Mouse (Mus musculus): ENCODE data around the gene Gk.
A peak's percentile ranks its signal among the peaks of the same experiment; 100 is the strongest.

Gene Gk

DNA sequence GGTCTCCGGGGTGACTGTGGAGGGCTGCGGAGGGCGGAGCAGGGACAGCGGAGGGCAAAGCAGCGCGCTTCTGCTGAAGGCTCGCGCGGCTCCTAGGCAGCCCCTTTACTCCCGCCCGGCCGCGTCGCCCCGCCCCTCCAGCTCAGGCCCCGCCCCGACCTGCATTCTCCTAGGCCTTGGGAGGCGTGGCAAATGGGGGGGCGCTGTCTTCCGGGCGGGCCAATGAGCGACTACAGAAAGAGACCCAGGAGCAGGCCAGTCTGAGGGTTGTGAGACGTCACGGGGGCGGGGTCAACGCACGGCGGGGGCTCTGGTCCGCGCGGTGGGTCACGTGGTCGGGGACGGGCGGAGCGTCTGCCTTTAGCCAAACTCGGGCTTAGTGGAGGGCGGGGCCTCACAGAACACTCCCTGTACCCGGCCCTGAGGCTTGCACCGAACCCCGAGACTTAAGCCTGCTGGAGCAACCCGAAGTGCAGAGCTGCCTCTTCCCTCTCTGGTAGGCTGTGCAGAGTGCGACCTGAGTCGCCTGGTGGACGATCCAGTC is at the start of gene Gk:
Gk (minus strand) TSS at position 276 of the 544 bp plus-strand sequence.
- peak; percentile 98 to 99 for DNase-seq

DNA sequence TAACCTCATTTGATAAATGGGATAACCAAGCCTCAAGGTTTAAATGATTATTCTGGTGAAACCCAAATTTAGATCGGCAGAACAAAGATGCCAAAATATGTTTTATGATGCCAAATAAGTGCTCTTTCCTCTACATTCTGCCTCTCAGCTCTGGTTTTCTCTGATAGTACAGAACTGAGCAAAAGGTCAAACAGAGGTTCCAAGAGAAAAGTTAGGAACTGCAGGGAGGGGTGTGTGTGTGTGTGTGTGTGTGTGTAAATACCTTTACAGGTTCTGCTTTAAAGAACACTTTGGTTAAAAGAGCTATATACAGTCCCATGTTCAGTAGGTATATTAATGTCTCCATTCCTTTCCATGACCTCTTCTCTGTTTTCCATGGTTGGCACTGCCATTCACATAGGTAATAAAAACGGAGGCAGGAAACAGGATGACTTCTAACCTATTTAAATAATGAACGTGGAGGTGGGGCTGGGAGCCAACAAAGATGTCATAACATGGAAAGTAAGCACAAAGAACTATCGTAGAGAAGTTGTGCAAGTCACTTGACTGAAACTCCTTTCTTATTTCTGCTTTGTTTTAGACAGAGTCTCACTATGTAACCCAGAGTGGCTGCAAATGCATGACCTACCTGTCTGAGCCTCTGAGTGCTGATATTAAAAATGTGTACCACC is 28.2 kb upstream of the Gk start:
- DNase-seq: no peak

DNA sequence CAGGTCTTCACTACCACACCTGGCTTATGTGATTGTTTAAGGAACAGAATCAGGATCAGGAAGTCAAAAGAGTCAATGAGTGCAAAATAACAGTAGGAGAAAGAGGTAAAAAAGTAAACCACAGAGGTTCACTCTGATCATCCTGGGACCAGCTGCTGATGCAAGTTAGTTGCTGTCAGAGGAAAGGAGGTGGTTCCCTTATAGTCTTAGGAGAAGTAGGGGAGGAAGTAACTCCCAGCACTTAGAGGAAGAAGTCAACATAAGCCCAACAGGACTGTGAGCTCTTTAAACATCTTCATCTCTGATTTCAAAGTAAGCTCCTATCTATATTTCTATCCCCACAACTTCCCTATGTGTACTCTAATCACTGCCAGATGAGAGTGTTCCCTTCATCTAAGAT is 26.4 kb upstream of the Gk start:
- DNase-seq: no peak

- DNase-seq: no peak
Observed at GRCm38 (mm10) chrX:85797449-85797848, 20.8 kb upstream of the Gk start.

DNA sequence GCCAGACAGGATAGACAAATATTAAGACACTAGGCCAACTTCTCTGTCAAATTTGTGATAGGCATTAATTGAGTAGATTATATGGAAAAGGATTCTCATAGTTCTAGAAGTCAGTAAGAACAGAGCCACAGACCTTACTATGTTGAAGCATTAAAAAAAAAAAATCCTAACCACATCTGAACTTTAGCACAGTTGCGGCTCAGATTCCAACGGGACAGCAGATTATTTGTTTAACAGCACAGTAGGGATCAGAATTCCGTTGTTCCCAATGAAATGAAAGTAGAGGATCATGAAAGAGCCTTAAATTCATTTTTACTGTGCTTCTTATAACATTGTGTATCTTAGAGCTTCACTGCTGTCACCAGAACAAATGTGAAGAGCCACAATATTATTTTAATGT is 1.7 kb upstream of the Gk start:
- no peak for DNase-seq

- peak; percentile 60 to 62 for DNase-seq
Observed at GRCm38 (mm10) chrX:85777141-85777540, 522 bp upstream of the Gk start.

DNA sequence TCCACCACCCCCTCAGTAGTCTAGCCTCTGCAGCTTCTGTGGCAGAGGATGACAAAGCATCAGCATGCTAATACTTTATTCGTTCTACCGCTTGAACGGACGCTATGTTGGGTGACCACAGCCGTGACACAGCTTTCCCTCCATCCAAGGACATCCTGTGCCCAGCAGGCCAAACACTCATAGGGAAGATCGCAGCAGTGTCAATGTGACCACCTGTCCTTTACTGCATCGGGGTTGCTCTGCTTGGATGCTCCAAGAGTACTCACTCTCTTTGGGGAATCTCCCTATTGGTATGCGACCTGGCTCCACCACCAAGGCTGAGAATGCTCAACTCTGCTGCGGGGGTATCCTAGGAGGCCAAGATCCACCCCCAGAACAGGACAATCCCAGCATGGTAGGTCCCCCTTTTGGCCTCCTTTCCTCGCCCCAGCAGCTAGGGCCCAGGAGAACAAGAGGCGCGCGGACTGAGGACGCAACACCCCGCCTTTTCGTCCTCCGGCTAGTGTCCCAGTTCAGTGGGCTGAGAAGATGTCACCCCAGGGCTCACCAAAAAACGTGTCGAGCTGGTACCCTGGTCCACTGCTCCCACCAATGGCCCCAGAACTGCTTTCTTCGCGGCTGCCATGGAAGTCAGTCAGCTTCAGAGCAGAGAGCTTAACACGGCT is 608 bp downstream of the Gk start:
- DNase-seq: no peak

DNA sequence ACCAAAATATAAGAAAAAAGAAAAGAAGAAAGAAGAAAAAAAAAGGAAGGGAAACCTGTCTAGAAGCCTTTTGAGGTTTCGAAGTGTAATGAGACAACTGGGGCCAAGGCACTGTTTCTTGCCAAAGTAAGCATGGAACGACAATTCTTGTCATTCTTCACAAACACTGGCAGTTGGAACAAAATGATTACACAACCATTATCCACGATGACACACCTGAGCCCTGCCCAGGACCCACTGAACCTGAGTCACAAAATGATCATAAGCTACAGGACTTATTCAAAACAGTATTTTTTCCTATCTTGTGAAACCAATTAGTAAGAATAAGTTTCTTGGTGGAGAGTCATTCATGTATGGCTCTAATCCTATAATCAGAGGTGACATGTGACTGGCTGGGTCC is 5.3 kb downstream of the Gk start:
- no peak for DNase-seq

DNA sequence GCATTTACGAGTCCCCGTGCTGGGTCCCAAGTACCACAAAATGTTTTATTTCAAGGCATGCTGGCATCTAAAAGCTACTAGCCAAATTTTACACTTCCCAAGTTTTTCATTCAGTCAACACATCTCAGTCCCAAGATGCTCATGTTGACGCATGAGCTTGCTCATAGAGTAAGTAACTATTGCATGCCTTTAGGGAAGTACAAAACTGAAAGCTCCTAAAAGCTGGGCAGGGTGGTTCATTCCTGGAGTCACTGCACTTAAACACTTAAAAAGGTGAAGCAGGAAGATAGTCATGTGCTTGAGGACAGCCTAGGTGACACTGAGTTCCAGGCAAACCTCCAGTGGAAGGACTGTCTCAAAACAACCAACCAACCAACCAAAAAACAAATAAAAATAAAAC is 5.9 kb downstream of the Gk start:
- DNase-seq: no peak

DNA sequence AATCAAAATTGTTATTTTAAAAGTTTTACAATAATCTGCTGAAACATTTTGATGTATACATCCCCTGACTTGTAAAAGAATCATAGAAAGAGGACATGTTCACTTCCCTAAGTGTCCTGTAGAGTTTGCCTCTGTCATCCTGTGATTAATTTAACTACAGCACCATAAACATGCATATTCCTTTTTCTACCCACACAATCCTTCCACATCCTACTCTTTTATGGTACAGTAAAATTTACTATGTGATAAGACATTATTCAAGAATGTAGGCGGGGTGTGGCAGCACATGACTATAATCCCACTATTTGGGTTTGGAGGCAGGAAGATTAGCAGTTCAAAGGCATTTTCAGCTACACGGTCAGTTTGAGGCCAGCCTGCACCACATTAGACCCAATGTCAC is 8.0 kb downstream of the Gk start:
- no peak for DNase-seq

DNA sequence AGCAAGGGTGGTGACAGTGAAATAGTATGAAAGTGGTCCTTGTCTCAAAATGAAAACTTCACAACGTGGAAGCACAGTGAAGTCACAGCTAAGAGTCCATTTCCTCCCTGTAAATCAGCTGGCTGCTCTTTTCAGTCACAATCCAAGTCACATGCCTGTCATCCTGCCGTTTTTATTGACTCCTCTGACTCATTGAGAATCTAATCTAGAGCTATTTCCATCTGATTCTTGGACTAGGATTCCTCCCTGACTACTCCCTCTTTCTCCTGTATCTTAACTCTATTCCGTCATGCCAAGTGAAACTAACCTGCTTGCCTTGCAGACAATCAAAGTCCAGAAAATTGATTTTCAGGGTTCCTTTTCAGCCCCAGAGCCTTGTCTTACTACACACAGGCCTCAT is 20.6 kb downstream of the Gk start:
- no peak for DNase-seq

GRCm38 (mm10) chrX:85743837-85744236 is 32.8 kb downstream of the Gk start:
- DNase-seq: no peak

- no peak for DNase-seq
Observed at GRCm38 (mm10) chrX:85733228-85733627, 43.4 kb downstream of the Gk start.

DNA sequence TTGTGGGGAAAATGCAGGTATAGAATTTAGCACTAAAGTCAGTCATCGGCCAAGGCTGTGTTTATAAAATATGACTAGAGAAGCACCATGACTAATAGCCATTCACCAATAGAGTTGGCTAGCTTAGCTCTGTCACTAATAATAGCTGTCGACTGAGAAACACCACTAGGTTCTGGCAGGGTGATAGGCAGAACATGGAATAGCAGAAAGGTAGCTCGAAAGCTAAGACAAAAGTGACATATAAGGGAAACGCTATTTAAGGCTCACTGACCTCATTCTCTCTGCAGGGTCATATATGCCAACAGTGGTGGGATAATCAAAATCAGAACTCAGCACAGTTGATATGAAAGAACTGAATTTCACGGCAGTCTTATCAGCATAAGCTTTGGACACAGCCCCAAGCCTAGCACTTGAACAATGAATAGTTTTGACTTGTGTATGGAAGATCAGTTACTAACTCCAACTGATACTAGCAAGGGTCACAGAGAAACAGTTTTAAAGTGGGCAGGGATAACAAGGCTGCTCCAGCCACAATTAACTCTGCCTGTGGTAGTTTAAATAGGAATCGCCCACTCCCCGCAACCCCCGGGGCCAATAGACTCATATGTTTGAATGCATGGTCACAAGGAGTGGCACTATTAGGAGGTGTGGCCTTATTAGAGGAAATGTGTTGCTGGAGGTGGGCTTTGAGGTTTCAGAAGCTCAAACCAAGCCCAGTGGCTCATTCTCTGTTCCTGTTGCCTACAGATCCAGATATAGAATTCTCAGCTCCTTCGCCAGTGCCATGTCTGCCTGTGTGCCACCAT is 45.3 kb downstream of the Gk start:
- DNase-seq: no peak

DNA sequence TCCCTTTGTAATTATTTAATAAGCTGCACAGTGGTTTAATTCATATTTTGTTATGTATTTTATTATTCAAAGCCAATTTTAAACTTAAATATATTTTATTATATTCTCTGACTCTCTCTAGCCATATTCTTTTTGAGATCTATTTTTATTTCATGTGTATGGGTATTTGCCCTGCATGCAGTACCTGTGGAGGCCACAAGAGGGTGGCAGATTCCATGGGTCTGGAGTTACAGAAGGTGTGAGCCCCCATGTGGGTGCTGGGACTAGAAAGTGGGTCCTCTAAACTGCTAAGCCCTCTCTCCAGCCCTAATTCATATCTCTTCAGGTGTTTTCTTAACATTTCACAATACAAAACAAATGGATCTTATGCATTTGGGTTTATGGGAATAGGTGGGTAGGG is 55.4 kb downstream of the Gk start:
- peak; percentile 5 to 38 for DNase-seq

DNA sequence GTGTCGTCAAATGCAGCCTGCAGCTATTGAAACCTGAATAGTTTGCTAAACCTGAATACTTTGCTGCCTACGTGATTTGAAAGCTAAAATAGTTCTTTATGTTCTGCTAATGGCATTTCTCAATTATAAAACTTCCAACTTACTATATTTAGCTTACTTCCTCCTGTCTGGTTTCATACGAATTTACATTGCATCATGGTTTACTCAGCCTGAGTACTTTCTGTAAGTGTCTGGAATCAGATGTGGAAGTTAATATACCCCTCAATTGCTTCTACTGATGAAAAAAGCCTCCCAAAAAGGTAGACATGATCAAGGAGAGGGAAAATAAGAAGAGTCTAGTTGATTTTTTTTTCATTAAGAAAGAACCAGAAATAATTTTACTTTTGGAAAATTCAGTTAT is 66.2 kb downstream of the Gk start:
- no peak for DNase-seq

- no peak for DNase-seq
Observed at GRCm38 (mm10) chrX:85705715-85706114, 70.9 kb downstream of the Gk start.

GRCm38 (mm10) chrX:85683723-85684122 is 92.9 kb downstream of the Gk start:
- no peak for DNase-seq

GRCm38 (mm10) chrX:85682125-85682524 is 94.5 kb downstream of the Gk start:
- no peak for DNase-seq

GRCm38 (mm10) chrX:85676808-85677207 is 99.8 kb downstream of the Gk start:
- DNase-seq: peak; percentile 43 to 49
